Mouse (Mus musculus): ENCODE data around the gene Kmt2d. TPM values are rescaled to one million over a fixed set of nuclear protein-coding genes. Genes with fewer than 3 reads are reported as not detected.

Kmt2d gene
- polyA plus RNA-seq, 1 experiment from 2014 or later: 16.8 TPM

Other genes with a start within 250 kb of the Kmt2d start
- 84.9 and 101 TPM in 2 replicates for gene Cacnb3, start 240.4 kb downstream of the Kmt2d start, polyA plus RNA-seq (2014; fragmentation: Nextera tagmentation; extraction: Ambion mirVana)
- gene Ddx23, start 208.3 kb downstream of the Kmt2d start, polyA plus RNA-seq (2014; fragmentation: Nextera tagmentation; extraction: Ambion mirVana): 17.9 and 24.9 TPM in 2 replicates
- gene Rnd1, start 193.7 kb downstream of the Kmt2d start, polyA plus RNA-seq (2014; fragmentation: Nextera tagmentation; extraction: Ambion mirVana): 4.7 and 7.3 TPM in 2 replicates
- 5.2 and 6.0 TPM in 2 replicates for gene Ccdc65, start 163.0 kb downstream of the Kmt2d start, polyA plus RNA-seq (2014; fragmentation: Nextera tagmentation; extraction: Ambion mirVana)
- 3.6 and 7.1 TPM in 2 replicates for gene Fkbp11, start 143.0 kb downstream of the Kmt2d start, polyA plus RNA-seq (2014; fragmentation: Nextera tagmentation; extraction: Ambion mirVana)
- gene Arf3, start 108.0 kb downstream of the Kmt2d start, polyA plus RNA-seq (2014; fragmentation: Nextera tagmentation; extraction: Ambion mirVana): 66.3 and 77.2 TPM in 2 replicates
- 0.19 TPM in 1 of 2 replicates, not detected in the other for gene Wnt10b, start 93.1 kb downstream of the Kmt2d start, polyA plus RNA-seq (2014; fragmentation: Nextera tagmentation; extraction: Ambion mirVana)
- 1.9 and 3.9 TPM in 2 replicates for gene Wnt1, start 81.3 kb downstream of the Kmt2d start, polyA plus RNA-seq (2014; fragmentation: Nextera tagmentation; extraction: Ambion mirVana)
- gene Ddn, start 61.7 kb downstream of the Kmt2d start, polyA plus RNA-seq (2014; fragmentation: Nextera tagmentation; extraction: Ambion mirVana): 0.44 and 0.54 TPM in 2 replicates
- gene Prkag1, start 39.7 kb downstream of the Kmt2d start, polyA plus RNA-seq (2014; fragmentation: Nextera tagmentation; extraction: Ambion mirVana): 57.7 and 61.6 TPM in 2 replicates
- 19.9 and 21.3 TPM in 2 replicates for gene Rhebl1, start 23.3 kb upstream of the Kmt2d start, polyA plus RNA-seq (2014; fragmentation: Nextera tagmentation; extraction: Ambion mirVana)
- 0.32 and 2.0 TPM in 2 replicates for gene Dhh, start 27.3 kb upstream of the Kmt2d start, polyA plus RNA-seq (2014; fragmentation: Nextera tagmentation; extraction: Ambion mirVana)
- 7.3 and 10.5 TPM in 2 replicates for gene Lmbr1l, start 47.0 kb upstream of the Kmt2d start, polyA plus RNA-seq (2014; fragmentation: Nextera tagmentation; extraction: Ambion mirVana)
- gene Tuba1b, start 63.4 kb upstream of the Kmt2d start, polyA plus RNA-seq (2014; fragmentation: Nextera tagmentation; extraction: Ambion mirVana): 1,186 and 1,301 TPM in 2 replicates
- gene Gm49450, start 82.3 kb upstream of the Kmt2d start, polyA plus RNA-seq (2014; fragmentation: Nextera tagmentation; extraction: Ambion mirVana): not detected in 2 replicates
- 13,706 and 14,496 TPM in 2 replicates for gene Tuba1a, start 82.5 kb upstream of the Kmt2d start, polyA plus RNA-seq (2014; fragmentation: Nextera tagmentation; extraction: Ambion mirVana)
- 7.3 and 11.5 TPM in 2 replicates for gene Tuba1c, start 158.7 kb upstream of the Kmt2d start, polyA plus RNA-seq (2014; fragmentation: Nextera tagmentation; extraction: Ambion mirVana)
- 68.8 and 298 TPM in 2 replicates for gene Prph, start 184.0 kb upstream of the Kmt2d start, polyA plus RNA-seq (2014; fragmentation: Nextera tagmentation; extraction: Ambion mirVana)
- 2.4 and 3.3 TPM in 2 replicates for gene Troap, start 203.4 kb upstream of the Kmt2d start, polyA plus RNA-seq (2014; fragmentation: Nextera tagmentation; extraction: Ambion mirVana)
- gene C1ql4, start 216.6 kb upstream of the Kmt2d start, polyA plus RNA-seq (2014; fragmentation: Nextera tagmentation; extraction: Ambion mirVana): 3.2 and 3.6 TPM in 2 replicates
- gene Dnajc22, start 222.0 kb upstream of the Kmt2d start, polyA plus RNA-seq (2014; fragmentation: Nextera tagmentation; extraction: Ambion mirVana): 0.21 and 0.45 TPM in 2 replicates

All from neural tube, embryonic 14.5 days (tissue).